Mouse (Mus musculus): Measurements from ENCODE around the gene Prkag2. TPM values are rescaled to one million over a fixed set of nuclear protein-coding genes. Genes with fewer than 3 reads are reported as not detected.
A peak's percentile ranks its signal among the peaks of the same experiment; 100 is the strongest.

The Prkag2 gene
- polyA plus RNA-seq, 1 experiment from 2014 or later = 94.7 TPM

- Histone ChIP-seq H3K27ac (replicated peaks) (peak overlapping the region; percentile 47; the same call in 1 of the 2 replicates), H3K27me3 (no peaks in the 10 kb centered on the region)
- ATAC-seq (ENCODE audit: low FRiP score, low read depth) = peak; percentile 80
Measured at GRCm38 (mm10) chr5:24952842-24953741, 147.3 kb downstream of the Prkag2 start.

GRCm38 (mm10) chr5:24952212-24952611, 148.2 kb downstream of the Prkag2 start:
- WGBS = 68% methylated on average over 6 of the region's 6 CpGs
- ATAC-seq (ENCODE audit: low FRiP score, low read depth) = no peak
- peaks cover 10% of the 10 kb centered on the region for H3K4me1 ChIP-seq (replicated peaks)

More at GRCm38 (mm10) chr5:24952842-24953741, 147.3 kb downstream of the Prkag2 start:
- Histone ChIP-seq H3K4me3 (no peak overlapping the region), H3K9me3 (no peaks in the 10 kb centered on the region), H3K4me1 (replicated peaks) (peaks cover 10% of the 10 kb centered on the region), H3K9ac (no peak overlapping the region), H3K36me3 (no peaks in the 10 kb centered on the region), H3K4me2 (no peak overlapping the region)
- 47% methylated on average over 16 of the region's 16 CpGs for WGBS

GRCm38 (mm10) chr5:24950891-24951574, 149.4 kb downstream of the Prkag2 start:
- Histone ChIP-seq H3K4me1 (replicated peaks) (peaks cover 10% of the 10 kb centered on the region), H3K27ac (replicated peaks) (no peak overlapping the region), H3K27me3 (no peaks in the 10 kb centered on the region), H3K9me3 (no peaks in the 10 kb centered on the region), H3K4me2 (no peak overlapping the region), H3K4me3 (no peak overlapping the region), H3K9ac (no peak overlapping the region), H3K36me3 (no peaks in the 10 kb centered on the region)
- no peak for ATAC-seq (ENCODE audit: low FRiP score, low read depth)
- WGBS = 73% methylated on average over 7 of the region's 7 CpGs

More at GRCm38 (mm10) chr5:24952212-24952611, 148.2 kb downstream of the Prkag2 start:
- Histone ChIP-seq H3K36me3 (no peaks in the 10 kb centered on the region), H3K27ac (replicated peaks) (no peak overlapping the region), H3K9ac (no peak overlapping the region), H3K27me3 (no peaks in the 10 kb centered on the region), H3K4me3 (no peak overlapping the region), H3K9me3 (no peaks in the 10 kb centered on the region), H3K4me2 (no peak overlapping the region)

- no peaks in the 10 kb centered on the region for H3K27me3 ChIP-seq
- no peak overlapping the region for H3K4me2 ChIP-seq
- peaks cover 10% of the 10 kb centered on the region for H3K4me1 ChIP-seq (replicated peaks)
- no peak overlapping the region for H3K27ac ChIP-seq (replicated peaks)
- no peak overlapping the region for H3K9ac ChIP-seq
- no peaks in the 10 kb centered on the region for H3K36me3 ChIP-seq
- WGBS = 88% methylated on average over 6 of the region's 6 CpGs
- H3K4me3 ChIP-seq = no peak overlapping the region
- ATAC-seq (ENCODE audit: low FRiP score, low read depth) = no peak
- no peaks in the 10 kb centered on the region for H3K9me3 ChIP-seq
Measured at GRCm38 (mm10) chr5:24950039-24950438, 150.4 kb downstream of the Prkag2 start.

- H3K36me3 ChIP-seq = no peaks in the 10 kb centered on the region
- 67% methylated on average over 5 of the region's 5 CpGs for WGBS
- ATAC-seq (ENCODE audit: low FRiP score, low read depth) = no peak
Measured at GRCm38 (mm10) chr5:24938046-24938822, 162.2 kb downstream of the Prkag2 start.

GRCm38 (mm10) chr5:24936451-24936850, 164.0 kb downstream of the Prkag2 start:
- no peaks in the 10 kb centered on the region for H3K36me3 ChIP-seq
- no peak overlapping the region for H3K4me2 ChIP-seq
- H3K4me1 ChIP-seq (replicated peaks) = no peaks in the 10 kb centered on the region
- H3K9me3 ChIP-seq = no peaks in the 10 kb centered on the region
- WGBS = 83% methylated on average over 8 of the region's 8 CpGs
- no peak for ATAC-seq (ENCODE audit: low FRiP score, low read depth)
- no peak overlapping the region for H3K9ac ChIP-seq
- no peaks in the 10 kb centered on the region for H3K27me3 ChIP-seq
- no peak overlapping the region for H3K4me3 ChIP-seq
- H3K27ac ChIP-seq (replicated peaks) = no peak overlapping the region

More at GRCm38 (mm10) chr5:24938046-24938822, 162.2 kb downstream of the Prkag2 start:
- Histone ChIP-seq H3K9ac (no peak overlapping the region), H3K4me2 (no peak overlapping the region), H3K9me3 (no peaks in the 10 kb centered on the region), H3K27me3 (no peaks in the 10 kb centered on the region), H3K27ac (replicated peaks) (no peak overlapping the region), H3K4me3 (no peak overlapping the region), H3K4me1 (replicated peaks) (no peaks in the 10 kb centered on the region; the same call in 1 of the 2 replicates)

- H3K27me3 ChIP-seq = no peaks in the 10 kb centered on the region
- no peaks in the 10 kb centered on the region for H3K4me1 ChIP-seq (replicated peaks)
- ATAC-seq (ENCODE audit: low FRiP score, low read depth) = no peak
- no peaks in the 10 kb centered on the region for H3K9me3 ChIP-seq
- H3K27ac ChIP-seq (replicated peaks) = no peak overlapping the region
- no peak overlapping the region for H3K9ac ChIP-seq
- H3K4me2 ChIP-seq = no peak overlapping the region
- 78% methylated on average over 10 of the region's 10 CpGs for WGBS
- H3K36me3 ChIP-seq = no peaks in the 10 kb centered on the region
- no peak overlapping the region for H3K4me3 ChIP-seq
Measured at GRCm38 (mm10) chr5:24935446-24935845, 165.0 kb downstream of the Prkag2 start.

- no peaks in the 10 kb centered on the region for H3K36me3 ChIP-seq
- no peak overlapping the region for H3K9ac ChIP-seq
- H3K27me3 ChIP-seq = no peaks in the 10 kb centered on the region
- H3K4me3 ChIP-seq = no peak overlapping the region
- H3K27ac ChIP-seq (replicated peaks) = no peak overlapping the region
- no peak for ATAC-seq (ENCODE audit: low FRiP score, low read depth)
- WGBS = 100% methylated on average over 1 of the region's 1 CpGs
- H3K9me3 ChIP-seq = no peaks in the 10 kb centered on the region
- no peak overlapping the region for H3K4me2 ChIP-seq
- H3K4me1 ChIP-seq (replicated peaks) = no peaks in the 10 kb centered on the region
Measured at GRCm38 (mm10) chr5:24933760-24934159, 166.7 kb downstream of the Prkag2 start.

- Histone ChIP-seq H3K27me3 (no peaks in the 10 kb centered on the region), H3K4me3 (no peak overlapping the region), H3K4me1 (replicated peaks) (no peaks in the 10 kb centered on the region), H3K9me3 (no peaks in the 10 kb centered on the region), H3K4me2 (no peak overlapping the region), H3K27ac (replicated peaks) (no peak overlapping the region), H3K9ac (no peak overlapping the region), H3K36me3 (no peaks in the 10 kb centered on the region)
- WGBS = 78% methylated on average over 10 of the region's 10 CpGs
- no peak for ATAC-seq (ENCODE audit: low FRiP score, low read depth)
Measured at GRCm38 (mm10) chr5:24931578-24932185, 168.8 kb downstream of the Prkag2 start.

GRCm38 (mm10) chr5:24930831-24931577, 169.4 kb downstream of the Prkag2 start:
- 81% methylated on average over 8 of the region's 8 CpGs for WGBS
- ATAC-seq (ENCODE audit: low FRiP score, low read depth) = no peak
- Histone ChIP-seq H3K9me3 (no peaks in the 10 kb centered on the region), H3K4me3 (no peak overlapping the region), H3K4me2 (no peak overlapping the region), H3K27me3 (no peaks in the 10 kb centered on the region), H3K9ac (no peak overlapping the region), H3K36me3 (no peaks in the 10 kb centered on the region), H3K4me1 (replicated peaks) (no peaks in the 10 kb centered on the region), H3K27ac (replicated peaks) (no peak overlapping the region)

GRCm38 (mm10) chr5:24928816-24929215, 171.6 kb downstream of the Prkag2 start:
- Histone ChIP-seq H3K36me3 (no peaks in the 10 kb centered on the region), H3K9me3 (no peaks in the 10 kb centered on the region), H3K4me1 (replicated peaks) (no peaks in the 10 kb centered on the region), H3K9ac (no peak overlapping the region), H3K27me3 (no peaks in the 10 kb centered on the region), H3K4me3 (no peak overlapping the region), H3K4me2 (no peak overlapping the region), H3K27ac (replicated peaks) (no peak overlapping the region)
- 93% methylated on average over 4 of the region's 4 CpGs for WGBS
- ATAC-seq (ENCODE audit: low FRiP score, low read depth) = no peak

Measured in hindbrain, embryonic 15.5 days (tissue).